Mouse (Mus musculus) lung, embryonic 16.5 days (tissue): Measurements from ENCODE around the gene Ccdc115. TPM values are rescaled to one million over a fixed set of nuclear protein-coding genes. Genes with fewer than 3 reads are reported as not detected.
A peak's percentile ranks its signal among the peaks of the same experiment; 100 is the strongest.

Source experiments
- ATAC-seq: fragments of 200-750 bp; cut with Nextera tagmentation; 2 replicates; pipeline ENCODE4 v1.8.0; 2017; ENCODE audit warnings: low read depth, mild to moderate bottlenecking, moderate library complexity
- H3K27ac ChIP-seq: fragments of 300-500 bp; sonication (generic); 2 replicates; pipeline ENCODE4 v1.5.1; 2014; ENCODE audit warnings: mild to moderate bottlenecking, control low read depth, low read length
- H3K27me3 ChIP-seq: fragments of 300-500 bp; sonication (generic); 2 replicates; pipeline ENCODE4 v1.6.1; 2014; ENCODE audit warnings: low read depth, low read length, mixed read lengths; ENCODE audit not compliant: control insufficient read depth, insufficient read depth
- H3K36me3 ChIP-seq: fragments of 300-500 bp; sonication (generic); 2 replicates; pipeline ENCODE4 v1.6.1; 2014; ENCODE audit warnings: low read length; ENCODE audit not compliant: control insufficient read depth, insufficient read depth
- H3K4me1 ChIP-seq: fragments of 300-500 bp; sonication (generic); replicated peaks from 2 replicates; pipeline ENCODE4 v1.6.1; 2014; ENCODE audit warnings: low read length, mixed read lengths; ENCODE audit not compliant: control insufficient read depth, insufficient read depth
- H3K4me2 ChIP-seq: fragments of 300-500 bp; sonication (generic); 2 replicates; pipeline ENCODE4 v1.6.1; 2014; ENCODE audit warnings: low read depth, low read length, control low read depth
- H3K4me3 ChIP-seq: fragments of 300-500 bp; sonication (generic); 2 replicates; pipeline ENCODE4 v1.5.1; 2014; ENCODE audit warnings: mild to moderate bottlenecking, low read length, control low read depth
- H3K9ac ChIP-seq: fragments of 300-500 bp; sonication (generic); 2 replicates; pipeline ENCODE4 v1.6.1; 2014; ENCODE audit warnings: low read length, control low read depth
- H3K9me3 ChIP-seq: fragments of 300-500 bp; sonication (generic); 2 replicates; pipeline ENCODE4 v1.6.1; 2016; ENCODE audit warnings: low read length; ENCODE audit not compliant: control insufficient read depth
- WGBS: fragments of 180-500 bp; shearing (Covaris S2); extraction: QIAGEN DNeasy Blood & Tissue Kit; methylation state at CpG from one replicate; pipeline ENCODE4 v1.1.7; 2014; 5-methylcytosine and 5-hydroxymethylcytosine counted together
- polyA plus RNA-seq: library from polyadenylated mRNA; unstranded; fragments of >200 nt; fragmentation: Nextera tagmentation; extraction: Ambion mirVana; gene quantifications from 2 replicates; pipeline ENCODE4 v1.2.1, GENCODE M21; 2015

The Ccdc115 gene
- 50.8 and 54.6 TPM in 2 replicates for polyA plus RNA-seq

- WGBS: under 1% methylated on average over 48 of the region's 48 CpGs
These were observed at the start of gene Ccdc115, which contains the start of gene Imp4 for GRCm38 (mm10) chr1:34439215-34439960. Ccdc115 (minus strand) TSS chr1:34439672. Imp4 (plus strand) TSS chr1:34439851.

DNA sequence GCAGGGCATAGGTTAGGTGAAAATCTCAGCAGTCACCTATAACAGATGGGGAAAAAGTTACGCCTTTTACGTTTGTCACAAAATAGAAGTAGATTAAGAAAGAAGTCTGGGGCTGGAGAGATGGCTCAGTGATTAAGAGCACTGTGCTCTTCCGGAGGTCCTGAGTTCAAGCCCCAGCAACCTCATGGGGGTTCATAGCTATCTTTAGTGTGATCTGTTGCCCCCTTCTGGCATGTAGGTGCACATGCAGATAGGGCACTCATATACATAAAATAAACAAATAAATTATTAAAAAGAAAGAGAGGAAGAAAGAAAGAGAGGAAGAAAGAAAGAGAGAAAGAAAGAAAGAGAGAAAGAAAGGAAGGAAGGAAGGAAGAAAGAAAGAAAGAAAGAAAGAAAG, 47.9 kb upstream of the Ccdc115 start:
- H3K4me3 ChIP-seq: no peak overlapping the region
- no peak overlapping the region for H3K27ac ChIP-seq
- H3K4me1 ChIP-seq: peaks cover 4% of the 10 kb centered on the region; the same call in 1 of the 2 replicates
- no peaks in the 10 kb centered on the region for H3K9me3 ChIP-seq
- no peaks in the 10 kb centered on the region for H3K36me3 ChIP-seq
- WGBS: 93% methylated on average over 3 of the region's 3 CpGs
- no peak for ATAC-seq
- H3K9ac ChIP-seq: no peak overlapping the region
- H3K4me2 ChIP-seq: no peak overlapping the region
- no peaks in the 10 kb centered on the region for H3K27me3 ChIP-seq

More at GRCm38 (mm10) chr1:34439215-34439960, at the start of gene Ccdc115, which contains the start of gene Imp4:
- Histone ChIP-seq H3K9ac (peak within 1 kb of the TSS; percentile 77), H3K27ac (peak within 1 kb of the TSS; percentile 60), H3K4me3 (peak within 1 kb of the TSS; percentile 87), H3K9me3 (no peaks in the 10 kb centered on the region), H3K4me1 (peaks cover 13% of the 10 kb centered on the region), H3K4me2 (peak within 1 kb of the TSS; percentile 86), H3K27me3 (no peaks in the 10 kb centered on the region), H3K36me3 (peaks cover 24% of the 10 kb centered on the region)
- ATAC-seq: peak; percentile 96

DNA sequence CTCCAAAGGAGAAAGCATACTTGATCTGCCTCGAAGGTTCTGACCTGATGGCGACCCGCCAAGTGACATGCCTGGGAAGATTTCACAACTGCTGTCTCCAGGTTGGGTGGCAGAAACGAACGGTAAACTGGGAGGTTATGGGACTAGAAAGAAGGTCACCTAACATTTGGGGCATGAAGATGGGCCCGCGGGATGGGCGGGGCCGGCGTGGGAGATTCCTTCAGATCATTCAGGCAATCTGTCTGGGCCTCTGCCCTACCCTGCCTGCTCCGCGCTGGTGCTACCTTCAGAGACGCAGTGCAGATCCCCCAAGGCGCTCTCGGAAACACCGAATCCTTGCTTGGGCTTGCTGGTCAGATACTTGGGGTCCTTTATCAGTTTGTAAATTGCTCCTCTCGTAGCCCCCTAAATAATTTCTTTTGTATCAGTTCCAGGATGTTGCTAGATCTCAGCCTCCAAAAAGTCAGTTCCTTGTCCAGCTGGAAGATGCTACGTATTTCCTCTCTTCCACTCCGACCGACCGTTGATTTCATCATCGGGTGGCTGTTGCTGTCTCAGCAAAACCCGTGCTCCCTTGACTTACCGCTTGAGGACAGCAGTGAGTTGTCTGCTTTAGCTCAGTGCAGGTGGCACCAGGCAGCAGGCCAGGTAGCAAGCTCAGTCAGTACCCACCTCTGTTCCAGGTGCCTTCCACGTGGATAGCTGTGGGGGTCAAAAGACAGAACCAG, 46.2 kb upstream of the Ccdc115 start:
- Histone ChIP-seq H3K27me3 (no peaks in the 10 kb centered on the region), H3K4me3 (peak overlapping the region; percentile 30), H3K36me3 (no peaks in the 10 kb centered on the region), H3K4me1 (peaks cover 4% of the 10 kb centered on the region; the same call in 1 of the 2 replicates), H3K9ac (no peak overlapping the region), H3K9me3 (no peaks in the 10 kb centered on the region), H3K4me2 (peak overlapping the region; percentile 51), H3K27ac (no peak overlapping the region)
- ATAC-seq: peak; percentile 38; the same call in 1 of the 2 replicates
- 6% methylated on average over 25 of the region's 25 CpGs for WGBS

DNA sequence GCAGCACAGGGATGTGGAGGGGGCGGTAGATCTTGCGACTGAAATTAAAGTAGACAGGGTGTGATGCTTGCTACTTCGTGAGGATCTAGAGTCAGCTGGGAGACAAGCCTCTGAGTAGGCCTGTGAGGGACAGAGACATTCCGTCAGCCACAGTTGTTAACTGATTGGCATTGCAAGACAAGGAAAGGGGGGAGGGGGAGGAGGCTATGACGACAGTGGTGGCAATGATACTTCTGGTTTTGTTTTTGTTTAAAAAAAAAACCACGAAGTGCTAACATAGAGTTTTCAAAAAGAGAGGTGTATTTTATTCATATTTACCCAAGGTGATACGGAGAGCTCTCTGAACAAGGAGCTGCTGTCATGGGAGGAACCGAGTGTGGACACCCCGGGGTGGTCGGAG, 45.0 kb upstream of the Ccdc115 start:
- no peaks in the 10 kb centered on the region for H3K9me3 ChIP-seq
- no peak overlapping the region for H3K4me3 ChIP-seq
- no peak overlapping the region for H3K27ac ChIP-seq
- no peak overlapping the region for H3K4me2 ChIP-seq
- H3K4me1 ChIP-seq: peaks cover 4% of the 10 kb centered on the region; the same call in 1 of the 2 replicates
- H3K9ac ChIP-seq: no peak overlapping the region
- H3K27me3 ChIP-seq: no peaks in the 10 kb centered on the region
- H3K36me3 ChIP-seq: no peaks in the 10 kb centered on the region
- no peak for ATAC-seq
- WGBS: 61% methylated on average over 10 of the region's 10 CpGs

- Histone ChIP-seq H3K27me3 (no peaks in the 10 kb centered on the region), H3K36me3 (no peaks in the 10 kb centered on the region), H3K4me2 (no peak overlapping the region), H3K4me3 (no peak overlapping the region), H3K4me1 (peaks cover 8% of the 10 kb centered on the region), H3K9ac (no peak overlapping the region), H3K9me3 (no peaks in the 10 kb centered on the region), H3K27ac (no peak overlapping the region)
- 32% methylated on average over 5 of the region's 5 CpGs for WGBS
- no peak for ATAC-seq
These were observed 42.6 kb upstream of the Ccdc115 start for GRCm38 (mm10) chr1:34481920-34482669.

DNA sequence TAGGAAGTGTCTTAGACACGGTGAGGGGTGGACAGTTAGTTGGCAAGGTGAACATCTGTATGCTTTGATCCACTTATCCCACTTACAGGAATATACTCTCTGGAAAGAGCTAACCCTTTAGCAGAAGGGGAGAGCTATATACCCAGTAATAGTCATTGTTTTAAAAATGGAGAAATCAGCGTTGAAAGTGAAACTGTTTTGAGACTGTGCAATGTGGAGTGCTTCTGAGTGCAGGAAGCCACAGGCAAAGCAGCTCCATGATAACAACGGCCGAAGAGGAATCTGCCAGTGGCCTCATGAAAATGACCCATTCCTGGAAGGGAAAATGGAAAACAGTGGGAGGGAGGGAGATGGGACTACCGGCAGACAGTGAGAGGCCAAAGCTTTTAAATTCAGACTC, 41.3 kb upstream of the Ccdc115 start:
- Histone ChIP-seq H3K4me2 (no peak overlapping the region), H3K27ac (no peak overlapping the region), H3K27me3 (no peaks in the 10 kb centered on the region), H3K36me3 (no peaks in the 10 kb centered on the region), H3K4me1 (peaks cover 8% of the 10 kb centered on the region), H3K9ac (no peak overlapping the region), H3K9me3 (no peaks in the 10 kb centered on the region), H3K4me3 (no peak overlapping the region)
- 60% methylated on average over 5 of the region's 5 CpGs for WGBS
- ATAC-seq: no peak

DNA sequence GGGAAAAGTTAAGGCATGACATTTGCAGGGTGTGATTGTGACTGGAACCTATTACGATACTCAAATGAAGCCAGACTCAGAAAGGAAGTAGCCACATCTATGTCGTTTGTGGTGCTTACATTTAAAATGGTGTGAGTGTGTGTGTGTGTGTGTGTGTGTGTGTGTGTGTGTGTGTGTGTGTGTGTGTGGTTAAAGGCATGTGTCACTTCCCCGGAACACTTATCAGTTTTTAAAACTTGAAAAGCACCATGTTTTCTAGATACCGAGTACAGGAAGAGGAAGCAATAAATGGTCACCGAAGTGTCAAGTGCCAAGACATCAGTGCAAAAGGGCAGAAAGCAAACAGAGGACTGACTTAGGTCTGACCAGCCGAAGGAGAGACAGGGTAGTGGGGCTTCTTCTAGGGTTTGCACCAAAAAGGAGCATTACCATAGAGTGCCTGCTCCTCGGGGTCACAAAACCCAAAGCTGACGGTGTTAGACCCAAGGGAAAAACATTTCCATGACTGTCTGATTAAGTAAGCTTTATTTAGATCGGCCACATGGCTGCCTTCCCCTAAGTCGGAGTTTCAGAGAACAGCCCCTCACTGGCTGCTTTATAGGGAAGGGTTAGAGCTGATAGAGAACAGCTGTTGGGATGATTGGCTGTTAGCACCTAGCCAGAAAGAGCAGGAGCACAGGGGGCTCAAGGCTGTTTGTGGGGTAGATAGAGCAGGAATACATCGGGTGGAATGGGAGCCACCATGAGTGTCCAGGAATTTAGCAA, 39.6 kb upstream of the Ccdc115 start:
- Histone ChIP-seq H3K4me3 (no peak overlapping the region), H3K4me1 (peaks cover 4% of the 10 kb centered on the region; the same call in 1 of the 2 replicates), H3K36me3 (no peaks in the 10 kb centered on the region), H3K27ac (no peak overlapping the region), H3K4me2 (no peak overlapping the region), H3K27me3 (no peaks in the 10 kb centered on the region), H3K9me3 (no peaks in the 10 kb centered on the region), H3K9ac (no peak overlapping the region)
- 27% methylated on average over 11 of the region's 11 CpGs for WGBS
- peak; percentile 45 for ATAC-seq

GRCm38 (mm10) chr1:34472427-34473300, 33.2 kb upstream of the Ccdc115 start:
- H3K4me2 ChIP-seq: peak overlapping the region; percentile 71
- H3K4me1 ChIP-seq: peaks cover 11% of the 10 kb centered on the region

More at GRCm38 (mm10) chr1:34472427-34473300, 33.2 kb upstream of the Ccdc115 start:
- 0 out of 2 replicates have a peak overlapping the region, but pooled peaks have one; percentile 7 for H3K27ac ChIP-seq
- peak overlapping the region; percentile 53 for H3K9ac ChIP-seq
- WGBS: 0% methylated on average over 41 of the region's 43 CpGs
- no peaks in the 10 kb centered on the region for H3K9me3 ChIP-seq
- H3K36me3 ChIP-seq: no peaks in the 10 kb centered on the region
- H3K27me3 ChIP-seq: no peaks in the 10 kb centered on the region
- peak; percentile 82 for ATAC-seq
- peak overlapping the region; percentile 55 for H3K4me3 ChIP-seq
